Mouse (Mus musculus) gastrocnemius, postnatal 10 days (tissue): ENCODE measurements around the gene Hectd4. TPM values are rescaled to one million over a fixed set of nuclear protein-coding genes. Genes with fewer than 3 reads are reported as not detected.

Source experiments
- DNase-seq: peaks from one replicate; pipeline ENCODE4 v3.0.0; 2021; ENCODE audit warnings: mixed read lengths
- total RNA-seq, 2 experiments: library from RNA; stranded (reverse); gene quantifications; 2 replicates each; pipeline ENCODE4 v1.2.3; 2021

Gene Hectd4
- total RNA-seq, 2 experiments from 2014 or later = 12.7 to 16.6 TPM

DNA sequence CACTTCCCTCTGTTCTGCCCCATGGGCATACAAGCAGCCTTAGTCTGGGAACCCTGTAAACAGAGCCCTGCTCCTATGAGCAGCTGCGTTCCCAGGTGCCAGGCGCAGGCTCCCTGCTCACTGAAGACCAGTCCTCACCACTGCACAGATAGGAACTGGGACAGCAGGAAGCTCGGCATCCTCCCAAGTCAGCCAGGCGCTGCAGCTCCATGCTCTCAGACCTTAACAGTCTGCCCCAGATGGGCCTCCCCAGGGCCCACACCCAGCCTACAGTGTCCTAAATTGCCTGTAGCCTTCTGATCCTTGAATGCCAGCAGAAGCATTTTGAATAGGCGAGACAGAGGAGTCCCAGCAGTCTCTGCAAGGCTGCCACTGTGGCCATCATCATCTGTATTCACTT, 141.7 kb downstream of the Hectd4 start:
- peak; percentile 46 for DNase-seq

DNA sequence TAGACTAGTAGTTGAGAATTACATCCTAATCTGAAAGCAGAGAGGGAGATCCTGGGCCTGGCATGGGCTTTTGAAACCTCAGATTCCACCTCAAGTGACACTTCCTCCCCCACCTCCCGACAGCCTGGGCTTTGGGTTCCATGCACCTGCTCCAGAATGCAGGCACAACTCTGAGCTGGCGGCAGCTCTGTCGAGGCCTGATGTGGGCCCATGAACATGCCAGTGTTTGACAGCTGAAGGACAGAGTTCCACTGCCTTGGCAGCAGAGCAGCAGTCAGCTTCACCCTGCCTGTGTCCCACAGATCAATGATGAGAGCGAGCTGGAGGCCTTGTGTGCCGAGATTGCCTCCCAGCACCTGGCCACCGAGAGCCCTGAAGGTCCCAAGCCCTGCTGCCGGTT, 143.4 kb downstream of the Hectd4 start:
- no peak for DNase-seq

DNA sequence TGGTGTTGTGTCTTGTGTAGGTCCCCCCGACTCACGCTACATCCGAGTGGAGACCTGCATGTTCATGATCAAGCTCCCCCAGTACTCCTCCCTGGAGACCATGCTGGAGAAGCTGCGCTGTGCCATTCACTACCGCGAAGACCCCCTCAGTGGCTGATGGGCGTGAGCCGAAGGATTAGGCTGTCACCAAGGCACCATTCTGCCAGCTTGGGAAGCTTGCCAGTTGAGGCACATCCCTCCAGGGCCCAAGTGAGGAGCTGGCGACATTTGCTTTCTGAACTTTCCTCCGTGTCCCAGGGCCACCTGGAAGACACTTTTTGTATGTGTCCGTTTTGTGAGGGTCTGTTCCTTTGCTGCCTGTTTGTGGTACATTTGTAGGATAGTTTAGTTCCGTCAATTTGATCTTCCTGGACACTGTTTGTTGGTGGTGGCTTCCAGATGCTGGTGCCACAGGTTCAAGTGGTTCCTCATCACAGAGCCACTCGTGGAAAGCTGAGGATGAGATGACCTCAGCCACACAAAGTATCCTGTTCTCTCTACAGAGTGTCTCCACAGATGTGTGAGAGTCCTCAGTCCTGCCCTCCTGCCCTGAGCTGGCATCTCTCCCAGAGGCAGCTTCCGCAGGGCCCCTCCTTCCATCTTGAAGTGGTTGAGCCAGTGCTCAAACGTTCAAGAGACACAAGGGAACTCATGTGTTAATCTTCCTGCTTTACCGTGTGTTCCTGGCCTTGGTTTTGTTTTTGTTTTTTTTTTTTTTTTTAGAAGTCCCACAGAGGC, 146.6 kb downstream of the Hectd4 start:
- DNase-seq = no peak

DNA sequence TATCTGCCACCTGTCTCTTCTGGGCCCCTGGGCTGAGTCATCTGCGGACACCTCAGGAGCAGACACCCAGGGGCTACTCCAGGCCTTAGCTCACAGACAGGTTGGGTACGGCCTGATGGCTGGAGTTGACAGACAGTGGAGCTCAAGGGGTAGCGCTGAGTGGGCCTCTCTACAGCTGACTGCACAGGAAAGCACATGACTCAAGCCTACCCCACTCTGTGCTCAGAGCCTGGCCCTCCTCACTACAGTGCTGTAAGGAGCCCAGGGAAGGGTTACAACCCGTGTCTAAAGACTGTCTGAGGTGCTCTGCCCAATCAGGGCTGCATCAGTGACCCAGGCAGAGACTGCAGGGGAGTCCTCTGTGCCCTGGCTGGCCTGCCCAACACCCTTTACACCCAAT, 147.2 kb downstream of the Hectd4 start:
- DNase-seq = no peak

DNA sequence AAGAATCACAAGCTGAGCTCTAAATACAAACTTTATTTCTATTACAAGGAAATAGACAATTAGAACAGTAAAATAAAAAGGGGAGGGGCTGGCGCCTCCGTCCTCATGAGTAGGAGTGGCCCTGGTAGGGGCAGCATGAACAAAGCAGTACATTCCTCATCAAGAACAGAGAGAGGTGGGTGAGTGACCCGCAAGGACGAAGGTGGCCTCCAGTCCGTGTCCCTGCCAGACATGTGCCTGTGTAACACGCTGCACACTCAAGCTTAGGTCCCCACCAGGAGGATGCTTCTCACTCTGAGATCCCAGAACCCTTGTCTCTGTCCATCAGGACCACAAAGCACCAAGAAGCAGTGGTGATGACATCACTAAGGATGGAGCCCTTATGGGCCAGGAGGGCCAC, 151.7 kb downstream of the Hectd4 start:
- DNase-seq = no peak

DNA sequence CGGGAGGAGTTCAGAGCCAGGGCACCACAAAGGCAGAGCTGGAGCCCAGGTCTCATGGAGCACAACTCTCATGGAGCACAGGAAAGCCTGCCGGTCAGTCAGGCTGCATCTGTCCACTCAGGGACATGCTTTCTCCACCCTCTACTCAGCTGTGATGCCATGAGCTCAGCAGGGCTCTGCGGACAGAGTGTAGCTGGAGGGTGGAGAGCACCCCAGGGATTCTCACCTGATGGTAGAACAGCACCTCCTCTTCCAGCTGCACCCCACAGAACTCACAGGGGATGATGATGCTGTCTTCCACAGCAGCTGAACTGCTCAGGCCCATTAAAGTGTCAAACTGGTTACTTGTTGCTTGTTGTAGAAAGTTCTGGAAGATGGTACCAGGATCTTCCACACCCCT, 154.8 kb downstream of the Hectd4 start:
- no peak for DNase-seq

DNA sequence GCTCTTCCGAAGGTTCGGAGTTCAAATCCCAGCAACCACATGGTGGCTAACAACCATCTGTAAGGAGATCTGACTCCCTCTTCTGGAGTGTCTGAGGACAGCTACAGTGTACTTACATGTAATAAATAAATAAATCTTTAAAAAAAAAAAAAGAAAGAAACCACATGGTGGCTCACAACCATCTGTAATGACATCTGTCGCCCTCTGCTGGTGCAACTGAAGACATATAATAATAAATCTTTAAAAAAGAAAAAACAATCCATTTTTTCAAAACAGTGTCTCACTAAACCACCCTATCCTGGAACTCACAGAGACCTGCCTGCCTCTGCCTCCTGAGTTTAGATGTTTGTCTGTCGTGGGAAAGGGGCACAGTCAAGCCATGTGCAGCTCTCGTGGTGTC, 157.0 kb downstream of the Hectd4 start:
- DNase-seq = peak; percentile 54

DNA sequence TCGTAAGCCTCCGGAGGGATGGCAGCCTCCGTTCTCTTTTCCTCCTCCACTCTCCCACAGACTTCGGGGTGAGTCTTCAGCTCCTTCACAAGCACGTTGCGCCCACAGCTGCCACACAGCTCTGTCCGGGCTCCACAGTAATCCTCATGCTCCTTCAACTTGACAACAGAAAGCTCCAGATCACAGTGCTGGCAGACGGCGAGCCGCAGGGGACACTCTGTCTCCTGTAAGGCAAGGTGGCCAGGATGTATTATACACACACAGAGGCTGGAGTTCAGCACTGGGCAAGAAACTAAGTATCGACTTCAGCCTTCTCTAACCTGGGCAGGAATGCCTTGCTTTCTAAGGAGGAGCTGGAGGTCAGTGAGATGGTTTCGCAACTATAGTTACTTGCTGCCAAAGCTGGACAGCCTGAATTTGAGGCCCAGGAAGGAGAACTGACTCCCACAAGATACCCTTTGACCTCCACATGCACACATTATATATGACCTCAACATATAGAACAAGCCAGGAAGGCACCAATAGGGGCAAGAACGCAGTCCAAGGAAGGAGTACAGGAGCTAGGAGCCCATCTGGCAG, 158.7 kb downstream of the Hectd4 start:
- DNase-seq = no peak

DNA sequence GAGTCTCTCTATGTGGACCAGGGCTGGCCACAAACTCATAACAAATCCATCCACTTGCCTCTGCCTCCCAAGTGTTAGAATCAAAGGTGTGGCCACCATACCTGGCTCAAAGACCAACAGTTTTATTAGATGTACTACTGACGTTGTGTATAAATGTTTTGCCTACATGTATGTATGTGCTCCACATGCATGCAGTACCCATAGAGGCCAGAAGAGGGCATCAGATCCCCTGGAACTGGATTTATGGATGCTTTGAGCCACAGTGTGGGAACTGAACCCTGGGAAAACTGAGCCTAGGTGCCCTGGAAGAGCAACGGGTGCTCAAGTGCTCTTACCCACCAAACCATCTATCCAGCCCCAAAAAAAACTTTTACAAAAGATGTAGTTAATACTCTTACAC, 160.7 kb downstream of the Hectd4 start:
- DNase-seq = no peak

DNA sequence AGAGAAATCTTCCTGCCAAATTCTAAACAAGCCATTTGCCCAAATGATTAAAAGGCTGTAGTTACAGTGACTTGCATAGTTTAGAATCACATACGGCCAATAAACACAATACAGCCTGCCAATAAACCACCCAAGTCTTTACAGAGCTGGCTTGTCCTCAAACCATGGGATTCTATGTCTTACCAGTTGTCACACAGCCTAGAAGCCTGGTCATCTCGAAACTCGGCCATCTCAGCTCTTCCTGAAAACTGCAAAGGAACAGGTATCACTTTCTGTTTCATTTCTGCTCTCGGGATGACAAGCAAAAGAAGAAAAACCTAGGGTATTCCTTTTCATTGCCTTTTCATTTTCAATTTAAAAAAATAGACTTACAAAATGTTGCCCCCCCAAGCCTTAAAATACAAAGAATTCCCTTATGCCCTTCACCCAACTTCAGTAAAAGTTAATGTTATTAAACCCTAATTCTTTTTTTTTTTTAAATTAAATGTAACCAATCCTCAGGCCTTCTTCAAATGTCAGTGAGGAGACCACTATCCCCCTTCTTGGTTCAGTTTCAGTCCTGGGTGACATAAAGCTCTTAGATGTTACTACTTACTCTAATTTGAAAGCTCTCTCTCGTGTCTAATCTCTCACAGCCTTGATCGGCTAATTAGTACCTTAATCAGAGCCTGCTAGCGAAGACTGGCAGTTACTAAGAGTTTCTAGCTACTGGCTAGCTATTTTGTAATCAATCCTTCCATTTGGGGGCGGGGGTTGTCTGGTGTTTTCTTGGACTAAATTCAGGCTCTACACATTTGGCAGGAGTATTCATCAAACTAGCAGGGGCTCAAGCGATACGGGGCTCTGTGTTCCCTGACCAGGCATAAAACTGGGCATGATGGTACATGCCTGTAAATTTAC, 164.1 kb downstream of the Hectd4 start:
- DNase-seq = no peak

DNA sequence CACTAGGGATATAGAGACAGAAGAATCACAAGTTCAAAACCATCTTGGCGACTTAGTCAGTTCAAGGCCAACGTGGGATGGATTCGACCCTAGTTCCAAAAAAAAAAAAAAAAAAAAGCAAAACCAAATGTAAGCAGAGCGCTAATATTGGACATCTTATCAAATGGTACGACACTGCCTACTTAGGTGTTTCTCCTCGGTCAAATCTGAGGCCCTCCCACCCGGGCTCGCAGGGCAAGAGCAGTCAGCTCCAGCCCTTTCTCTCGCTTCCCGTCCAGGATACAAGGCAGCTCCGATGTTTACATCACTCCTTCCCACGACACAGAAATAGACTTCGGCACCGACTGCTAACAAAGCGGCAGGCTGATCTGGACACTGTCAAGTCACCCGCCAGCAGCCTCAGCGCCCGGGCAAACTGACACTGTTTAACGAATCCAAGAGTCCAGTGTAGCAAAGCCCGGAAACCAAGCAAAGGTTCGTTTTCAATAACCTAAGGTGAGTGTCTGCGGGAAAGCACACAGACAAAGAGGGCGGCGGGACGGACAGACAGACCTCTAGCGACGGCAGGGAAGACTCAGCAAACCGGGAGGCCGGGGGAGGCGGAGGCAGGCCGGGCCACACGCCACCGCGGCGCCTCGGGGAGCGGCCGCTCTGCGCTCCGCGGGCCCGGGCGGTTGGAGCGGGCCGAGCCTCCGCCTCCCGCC, 164.9 kb downstream of the Hectd4 start:
- no peak for DNase-seq

DNA sequence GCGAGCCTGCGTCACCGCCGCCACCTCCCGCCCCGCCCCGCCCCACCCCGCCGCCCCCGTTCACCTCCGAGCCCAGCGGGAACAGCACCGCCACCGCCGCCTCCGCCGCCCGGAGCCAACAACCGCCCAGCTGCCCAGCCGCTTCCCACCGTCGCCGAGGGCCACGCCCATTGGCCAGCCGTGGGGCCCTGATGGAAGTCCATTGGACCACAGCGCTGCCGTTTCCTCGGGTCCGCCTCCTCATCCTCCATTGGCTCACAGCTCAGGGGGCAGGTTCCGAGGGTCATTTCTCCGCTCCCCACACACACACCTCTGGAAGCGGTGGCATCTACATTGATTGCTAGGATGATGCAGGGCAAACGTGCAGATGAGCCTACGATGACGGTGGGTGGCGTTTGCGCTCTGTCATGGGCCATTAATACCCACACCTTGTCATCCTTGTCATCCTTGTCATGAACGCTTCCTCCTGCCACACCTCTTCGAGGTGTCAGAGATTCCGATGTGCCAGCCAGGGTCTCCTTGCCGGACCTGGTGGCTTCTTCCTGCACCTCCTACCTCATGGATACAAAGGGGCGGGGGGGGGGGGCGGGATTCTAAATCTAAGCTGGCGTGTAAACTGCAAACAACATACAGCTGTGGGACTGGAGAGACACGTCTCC, 165.6 kb downstream of the Hectd4 start, which contains the start of gene Trafd1:
Trafd1 (minus strand) TSS at position 172 of the 659 bp plus-strand sequence.
- peak; percentile 95 for DNase-seq

DNA sequence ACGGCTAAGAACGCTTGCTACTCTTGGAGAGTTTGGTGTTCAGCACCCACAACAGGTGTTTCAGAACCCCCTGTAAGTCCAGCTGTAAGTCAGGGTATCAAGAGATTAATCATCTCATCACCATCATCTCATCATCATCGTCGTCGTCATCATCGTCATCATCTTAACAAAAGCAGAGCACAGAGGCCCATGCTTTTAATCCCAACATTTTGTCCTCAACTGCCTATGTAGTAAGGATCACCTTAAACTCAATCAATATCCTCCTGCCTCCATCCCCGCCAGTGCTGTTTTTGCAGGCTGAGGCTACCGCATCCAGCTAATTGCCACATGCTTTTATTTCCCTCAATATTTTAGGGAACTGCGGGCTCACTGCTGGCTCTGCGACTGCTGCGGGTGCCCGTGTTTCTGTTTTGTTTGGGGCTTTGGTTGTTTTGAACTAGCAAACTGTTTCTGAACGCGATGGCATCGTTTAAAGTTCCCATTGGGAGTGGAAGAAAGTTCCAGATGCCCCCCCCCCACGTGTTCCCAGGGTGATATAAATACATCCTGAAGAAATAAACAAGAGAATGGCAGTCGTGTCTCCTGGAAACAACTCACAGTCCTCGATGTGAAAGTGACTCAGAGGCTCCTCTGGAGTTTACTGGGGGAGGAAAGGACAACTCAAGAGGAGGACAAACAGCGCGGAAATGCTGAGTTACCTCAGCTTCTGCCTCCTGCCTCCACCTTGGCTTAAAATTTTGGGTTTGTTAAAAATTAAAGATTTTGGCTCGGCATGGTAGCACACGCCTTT, 166.3 kb downstream of the Hectd4 start:
- no peak for DNase-seq

DNA sequence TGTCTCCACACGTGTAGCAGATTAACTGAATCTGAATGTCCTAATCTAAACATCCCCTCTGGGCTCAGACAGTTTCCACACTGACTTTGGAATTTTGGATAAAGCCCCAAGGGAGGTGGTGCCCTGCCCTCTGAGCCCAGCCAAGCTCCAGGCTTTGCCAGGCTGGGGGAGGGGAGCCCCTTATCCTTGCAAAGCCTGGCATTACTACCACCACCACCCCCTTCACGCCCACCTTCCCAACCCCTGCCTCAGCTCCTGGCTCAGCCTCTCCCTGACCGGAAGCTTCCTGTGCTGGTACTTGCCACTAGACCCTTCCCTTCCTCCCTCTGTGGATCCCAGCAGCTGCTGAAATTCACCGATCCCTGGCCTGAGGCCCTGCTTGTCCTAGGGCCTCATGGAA, 167.1 kb downstream of the Hectd4 start:
- peak; percentile 26 for DNase-seq

DNA sequence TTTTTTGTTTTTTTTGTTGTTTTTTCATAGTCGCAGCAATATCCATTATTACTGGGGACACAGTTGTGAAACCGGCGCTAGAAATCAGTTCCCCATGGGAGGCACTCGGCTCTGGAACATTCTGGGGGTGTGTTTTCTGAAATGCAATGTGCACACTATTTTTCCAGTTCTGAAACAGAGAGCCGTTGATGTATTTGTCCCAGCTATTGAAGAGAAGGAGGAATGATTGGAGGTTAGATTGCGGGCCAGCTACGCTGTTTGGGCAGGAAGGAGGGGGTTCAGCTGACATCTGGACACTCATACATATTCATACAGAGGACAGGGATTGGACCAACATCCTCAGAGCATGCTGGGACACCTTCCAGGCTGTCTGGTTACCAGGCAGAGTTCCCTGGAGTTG, 169.1 kb downstream of the Hectd4 start:
- no peak for DNase-seq

DNA sequence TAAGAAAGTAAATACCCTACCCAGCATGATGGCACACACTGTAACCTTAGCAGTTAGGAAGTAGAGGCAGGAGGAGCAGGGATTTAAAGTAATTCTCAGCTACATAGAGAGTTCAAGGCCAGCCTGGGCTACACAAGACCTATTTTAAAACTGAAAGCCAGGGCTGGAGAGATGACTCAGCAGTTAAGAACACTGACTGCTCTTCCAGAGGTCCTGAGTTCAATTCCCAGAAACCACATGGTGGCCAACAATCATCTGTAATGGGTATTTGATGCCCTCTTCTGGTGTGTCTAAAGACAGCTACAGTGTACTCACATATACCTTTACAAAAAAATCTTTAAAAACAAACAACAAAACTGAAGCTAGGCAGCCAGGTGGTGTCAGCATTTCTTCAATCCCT, 169.7 kb downstream of the Hectd4 start:
- no peak for DNase-seq

DNA sequence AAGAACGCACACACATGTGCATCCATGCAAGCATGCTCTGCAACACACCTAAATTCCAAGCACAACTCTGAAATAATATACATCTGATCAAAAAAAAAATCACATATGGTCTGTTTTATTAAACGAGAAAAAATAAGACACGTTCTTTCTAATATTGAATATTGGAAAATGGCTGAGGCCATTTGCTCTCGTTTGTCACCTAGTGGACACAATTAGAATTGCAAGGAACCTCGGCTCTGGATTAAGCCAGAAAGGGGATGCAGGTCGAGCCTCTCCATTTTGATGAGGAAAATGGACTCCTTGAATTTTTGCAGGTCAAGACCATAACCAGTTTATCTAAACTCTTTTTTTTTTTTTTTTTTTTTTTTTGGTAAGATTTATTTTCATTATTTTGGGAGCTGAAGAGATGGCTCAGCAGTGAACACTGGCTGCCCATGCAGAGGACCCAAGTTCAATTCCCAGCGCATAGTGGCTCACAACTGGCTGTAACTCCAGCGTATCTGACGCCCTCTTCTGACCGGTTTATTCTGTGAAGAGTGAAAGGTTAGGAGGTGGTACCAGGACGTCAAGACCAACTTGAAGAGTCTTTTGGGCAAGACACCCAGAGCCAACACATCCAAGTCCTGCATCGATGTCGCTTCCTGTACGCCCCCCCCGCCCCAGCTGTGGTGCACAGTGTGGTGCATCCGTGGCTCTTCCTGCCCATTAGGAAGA, 172.8 kb downstream of the Hectd4 start:
- no peak for DNase-seq

DNA sequence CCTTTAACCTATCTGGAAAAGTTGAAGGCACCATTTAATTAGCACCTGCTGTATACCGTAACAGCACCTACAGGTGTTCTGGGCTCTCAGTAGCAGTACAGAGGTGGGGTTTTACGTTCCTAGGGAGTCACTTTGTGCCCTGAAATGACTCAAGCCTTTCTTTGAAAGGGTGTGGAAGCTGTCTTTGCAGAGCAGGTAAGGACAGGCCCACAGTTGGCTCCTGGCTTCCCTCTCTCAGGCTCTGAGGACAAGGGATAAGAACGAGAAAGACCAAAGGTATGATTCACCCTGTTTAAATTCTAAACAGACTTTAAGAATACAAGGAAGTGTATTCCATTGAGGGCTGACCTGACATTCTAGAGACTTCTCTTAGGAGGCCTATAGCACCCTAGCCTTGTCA, 173.4 kb downstream of the Hectd4 start:
- no peak for DNase-seq

DNA sequence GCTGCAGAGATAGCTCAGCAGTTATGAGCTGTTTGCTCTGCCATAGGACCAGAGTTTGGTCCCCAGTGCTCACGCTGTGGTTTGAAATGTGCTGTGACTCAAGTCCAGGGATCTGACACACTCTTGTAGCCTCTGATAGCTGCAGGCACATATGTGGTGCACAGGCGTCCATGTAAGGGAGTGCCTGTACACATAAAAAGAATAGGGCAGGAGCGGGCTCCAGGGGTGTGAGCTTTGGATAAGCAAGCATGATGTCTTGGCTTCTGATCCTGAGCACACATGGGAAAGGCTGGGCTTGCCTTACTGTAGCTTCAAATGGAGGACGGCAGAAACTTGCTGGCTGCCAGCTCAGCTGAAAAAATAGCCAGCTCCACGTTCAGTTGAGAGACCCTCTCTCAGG, 175.6 kb downstream of the Hectd4 start:
- no peak for DNase-seq
